Comparison of ENCODE assay signal across 8 mouse cellular contexts in genomic region chr12:85289157-85290000, GRCm38 (mm10). TPM values are rescaled to one million over a fixed set of nuclear protein-coding genes. Genes with fewer than 3 reads are reported as not detected.
DNase-seq lines count a peak whose midpoint lies in the region; ATAC-seq and TF ChIP-seq lines count a peak whose summit lies in the region.

No protein-coding gene starts in this region.

- ATAC-seq in hindbrain, embryonic 13.5 days (ENCODE audit: low FRiP score): 0 out of 2 replicates have a peak, but pooled peaks have one; percentile 2
- ATAC-seq in limb, embryonic 14.5 days (ENCODE audit: low FRiP score, low read depth): 0 out of 2 replicates have a peak, but pooled peaks have one; percentile 28
- no peak; the same call in 1 of the 2 replicates for ATAC-seq in midbrain, postnatal 0 days (ENCODE audit: low FRiP score)

- no peak overlapping the region for H3K27ac ChIP-seq in ES-Bruce4 (ENCODE audit: insufficient read depth, low read length)
- peak overlapping the region; percentile 37 for H3K27ac ChIP-seq in embryonic fibroblast, embryonic 13.5 days (ENCODE audit: insufficient read depth, low read length)
- no peak overlapping the region for H3K27ac ChIP-seq in hindbrain, embryonic 13.5 days
- H3K27ac ChIP-seq in limb, embryonic 14.5 days (replicated peaks; ENCODE audit: low read depth, low read length): peak overlapping the region; percentile 78
- H3K27ac ChIP-seq in midbrain, postnatal 0 days (ENCODE audit: low read depth, low read length): no peak overlapping the region

- peaks cover 2% of the 10 kb centered on the region; the same call in 1 of the 2 replicates for H3K9me3 ChIP-seq in ES-Bruce4 (replicated peaks; ENCODE audit: control insufficient read depth, insufficient read depth, low read length, poor library complexity, severe bottlenecking)
- peaks cover 7% of the 10 kb centered on the region for H3K9me3 ChIP-seq in hindbrain, embryonic 13.5 days
- H3K9me3 ChIP-seq in limb, embryonic 14.5 days (ENCODE audit: control insufficient read depth, low read length): peaks cover 6% of the 10 kb centered on the region
- H3K9me3 ChIP-seq in midbrain, postnatal 0 days (ENCODE audit: low read length): peaks cover 4% of the 10 kb centered on the region; the same call in 1 of the 2 replicates

- no peaks in the 10 kb centered on the region for H3K4me1 ChIP-seq in ES-Bruce4 (ENCODE audit: control insufficient read depth, insufficient read depth, low read length)
- peaks cover 3% of the 10 kb centered on the region; the same call in 1 of the 2 replicates for H3K4me1 ChIP-seq in embryonic fibroblast, embryonic 13.5 days (ENCODE audit: control insufficient read depth, insufficient read depth, low read length)
- peaks cover 12% of the 10 kb centered on the region for H3K4me1 ChIP-seq in hindbrain, embryonic 13.5 days (replicated peaks)
- peaks cover 5% of the 10 kb centered on the region; the same call in 1 of the 2 replicates for H3K4me1 ChIP-seq in limb, embryonic 14.5 days (ENCODE audit: control insufficient read depth, insufficient read depth, low read length)
- peaks cover 3% of the 10 kb centered on the region; the same call in 1 of the 2 replicates for H3K4me1 ChIP-seq in midbrain, postnatal 0 days (ENCODE audit: insufficient read depth, low read length)

- WGBS in hindbrain, embryonic 13.5 days: 66% methylated on average over 24 of the region's 24 CpGs
- WGBS in limb, embryonic 14.5 days: 36% methylated on average over 24 of the region's 24 CpGs
- WGBS in midbrain, postnatal 0 days: 64% methylated on average over 24 of the region's 24 CpGs

- H3K9ac ChIP-seq in ES-Bruce4 (ENCODE audit: low read depth, poor library complexity, severe bottlenecking): peak overlapping the region; percentile 68; the same call in 1 of the 2 replicates
- peak overlapping the region; percentile 70 for H3K9ac ChIP-seq in hindbrain, embryonic 13.5 days
- H3K9ac ChIP-seq in limb, embryonic 14.5 days (ENCODE audit: low read depth, low read length, severe bottlenecking): peak overlapping the region; percentile 58; the same call in 1 of the 2 replicates
- H3K9ac ChIP-seq in midbrain, postnatal 0 days (replicated peaks; ENCODE audit: low read length, poor library complexity, severe bottlenecking): peak overlapping the region; percentile 60; the same call in 1 of the 2 replicates

- no peak for TF ChIP-seq CTCF in ES-Bruce4 (IDR thresholded peaks at IDR 0.05; ENCODE audit: low read depth, low read length)
- TF ChIP-seq CTCF in embryonic fibroblast, embryonic 13.5 days (IDR thresholded peaks at IDR 0.05; ENCODE audit: borderline replicate concordance, insufficient read depth, low read length): no peak
- TF ChIP-seq CTCF in midbrain, postnatal 0 days (IDR thresholded peaks at IDR 0.05): no peak

- DNase-seq in limb, embryonic 14.5 days (ENCODE audit: low spot score): peak; percentile 71
- no peak for DNase-seq in midbrain, postnatal 0 days (ENCODE audit: low spot score)
- DNase-seq in embryo, embryonic 11 days: no peak
- DNase-seq in cerebellum, postnatal 36 days: no peak
- no peak for DNase-seq in adrenal gland, adult 18-20 months (ENCODE audit: low spot score in 2 of 2)

- peak overlapping the region; percentile 79 for H3K4me2 ChIP-seq in hindbrain, embryonic 13.5 days
- peak overlapping the region; percentile 61 for H3K4me2 ChIP-seq in limb, embryonic 14.5 days (replicated peaks; ENCODE audit: low read depth, low read length, severe bottlenecking)
- H3K4me2 ChIP-seq in midbrain, postnatal 0 days (ENCODE audit: low read depth, low read length, poor library complexity, severe bottlenecking): peak overlapping the region; percentile 90

- TF ChIP-seq POLR2A in ES-Bruce4 (IDR thresholded peaks at IDR 0.05; ENCODE audit: insufficient read depth, low read length): no peak
- TF ChIP-seq POLR2A in embryonic fibroblast, embryonic 13.5 days (IDR thresholded peaks at IDR 0.05; ENCODE audit: low read depth, low read length): no peak
- TF ChIP-seq POLR2A in limb, embryonic 14.5 days (IDR thresholded peaks at IDR 0.05; ENCODE audit: borderline replicate concordance, extremely low read depth, insufficient read depth, insufficient read length): no peak

- TF ChIP-seq EP300 in ES-Bruce4 (IDR thresholded peaks at IDR 0.05; ENCODE audit: insufficient read depth, low read depth, low read length): no peak

- H3K4me3 ChIP-seq in ES-Bruce4 (ENCODE audit: low read depth, low read length): no peak overlapping the region
- H3K4me3 ChIP-seq in embryonic fibroblast, embryonic 13.5 days (ENCODE audit: insufficient read depth, low read length): peak overlapping the region; percentile 43; the same call in 1 of the 2 replicates
- peak overlapping the region; percentile 48 for H3K4me3 ChIP-seq in hindbrain, embryonic 13.5 days
- H3K4me3 ChIP-seq in limb, embryonic 14.5 days (replicated peaks; ENCODE audit: low read length): peak overlapping the region; percentile 41
- H3K4me3 ChIP-seq in midbrain, postnatal 0 days (ENCODE audit: low read depth, low read length): peak overlapping the region; percentile 50

- no peaks in the 10 kb centered on the region for H3K27me3 ChIP-seq in ES-Bruce4 (ENCODE audit: control insufficient read depth, insufficient read depth, low read length, poor library complexity, severe bottlenecking)
- peaks cover 14% of the 10 kb centered on the region for H3K27me3 ChIP-seq in hindbrain, embryonic 13.5 days
- H3K27me3 ChIP-seq in limb, embryonic 14.5 days (ENCODE audit: control insufficient read depth, insufficient read depth, low read length): no peaks in the 10 kb centered on the region
- H3K27me3 ChIP-seq in midbrain, postnatal 0 days (ENCODE audit: insufficient read depth, low read length): no peaks in the 10 kb centered on the region

- H3K36me3 ChIP-seq in ES-Bruce4 (ENCODE audit: control insufficient read depth, insufficient read depth, low read length, poor library complexity, severe bottlenecking): no peaks in the 10 kb centered on the region
- no peaks in the 10 kb centered on the region for H3K36me3 ChIP-seq in hindbrain, embryonic 13.5 days
- H3K36me3 ChIP-seq in limb, embryonic 14.5 days (ENCODE audit: control insufficient read depth, insufficient read depth, low read length): no peaks in the 10 kb centered on the region
- no peaks in the 10 kb centered on the region for H3K36me3 ChIP-seq in midbrain, postnatal 0 days (ENCODE audit: insufficient read depth, low read length)

RNA-seq across cellular contexts. Expression of gene Zc2hc1c, which starts 1.0 kb away (rescaled TPM):
- polyA plus RNA-seq in ES-Bruce4 (2011; ENCODE audit: insufficient read depth, insufficient read length, low read depth, missing spikeins): 0.84 and 0.88 TPM in 2 replicates
- polyA plus RNA-seq in embryonic fibroblast, embryonic 13.5 days (2011; ENCODE audit: insufficient read length, low read depth, missing spikeins): 0.32 and 0.53 TPM in 2 replicates
- 1.2 and 1.5 TPM in 2 replicates for polyA plus RNA-seq in hindbrain, embryonic 13.5 days (2015; fragmentation: Nextera tagmentation; extraction: Ambion mirVana)
- 0.65 and 0.75 TPM in 2 replicates for polyA plus RNA-seq in limb, embryonic 14.5 days (2012; rRNA removed)
- polyA plus RNA-seq in limb, embryonic 14.5 days (2014; fragmentation: Nextera tagmentation; extraction: Ambion mirVana): 1.5 and 1.6 TPM in 2 replicates
- total RNA-seq in midbrain, postnatal 0 days (2014; rRNA removed): 1.5 and 1.7 TPM in 2 replicates
- 1.7 and 1.8 TPM in 2 replicates for polyA plus RNA-seq in midbrain, postnatal 0 days (2015; fragmentation: Nextera tagmentation; extraction: Ambion mirVana)
- 1 to 10 TPM; 1.8 to 2.1 TPM for total RNA-seq in adrenal gland, adult 18-20 months (2021)

RNA-seq across cellular contexts. Expression of gene Acyp1, which starts 1.1 kb away (rescaled TPM):
- polyA plus RNA-seq in ES-Bruce4 (2011; ENCODE audit: insufficient read depth, insufficient read length, low read depth, missing spikeins): 47.1 and 53.7 TPM in 2 replicates
- 16.4 and 17.7 TPM in 2 replicates for polyA plus RNA-seq in embryonic fibroblast, embryonic 13.5 days (2011; ENCODE audit: insufficient read length, low read depth, missing spikeins)
- polyA plus RNA-seq in hindbrain, embryonic 13.5 days (2015; fragmentation: Nextera tagmentation; extraction: Ambion mirVana): 65.8 and 72.4 TPM in 2 replicates
- polyA plus RNA-seq in limb, embryonic 14.5 days (2012; rRNA removed): 20.2 and 32.3 TPM in 2 replicates
- 40.6 and 45.3 TPM in 2 replicates for polyA plus RNA-seq in limb, embryonic 14.5 days (2014; fragmentation: Nextera tagmentation; extraction: Ambion mirVana)
- total RNA-seq in midbrain, postnatal 0 days (2014; rRNA removed): 23.2 and 25.4 TPM in 2 replicates
- polyA plus RNA-seq in midbrain, postnatal 0 days (2015; fragmentation: Nextera tagmentation; extraction: Ambion mirVana): 40.3 and 41.8 TPM in 2 replicates
- total RNA-seq in adrenal gland, adult 18-20 months (2021): 10 to 100 TPM; 30.1 to 37.4 TPM

RNA-seq across cellular contexts. Expression of gene Mlh3, which starts 19.0 kb away (rescaled TPM):
- polyA plus RNA-seq in ES-Bruce4 (2011; ENCODE audit: insufficient read depth, insufficient read length, low read depth, missing spikeins): 13.1 and 15.7 TPM in 2 replicates
- 13.4 and 14.4 TPM in 2 replicates for polyA plus RNA-seq in embryonic fibroblast, embryonic 13.5 days (2011; ENCODE audit: insufficient read length, low read depth, missing spikeins)
- 9.2 and 9.8 TPM in 2 replicates for polyA plus RNA-seq in hindbrain, embryonic 13.5 days (2015; fragmentation: Nextera tagmentation; extraction: Ambion mirVana)
- 11.3 and 12.3 TPM in 2 replicates for polyA plus RNA-seq in limb, embryonic 14.5 days (2012; rRNA removed)
- 8.6 and 9.3 TPM in 2 replicates for polyA plus RNA-seq in limb, embryonic 14.5 days (2014; fragmentation: Nextera tagmentation; extraction: Ambion mirVana)
- total RNA-seq in midbrain, postnatal 0 days (2014; rRNA removed): 7.2 and 9.9 TPM in 2 replicates
- 4.7 and 5.0 TPM in 2 replicates for polyA plus RNA-seq in midbrain, postnatal 0 days (2015; fragmentation: Nextera tagmentation; extraction: Ambion mirVana)
- 1 to 10 TPM; 8.0 to 9.2 TPM for total RNA-seq in adrenal gland, adult 18-20 months (2021)

RNA-seq across cellular contexts. Expression of gene Nek9, which starts 49.8 kb away (rescaled TPM):
- 42.3 and 43.2 TPM in 2 replicates for polyA plus RNA-seq in ES-Bruce4 (2011; ENCODE audit: insufficient read depth, insufficient read length, low read depth, missing spikeins)
- 59.0 and 65.8 TPM in 2 replicates for polyA plus RNA-seq in embryonic fibroblast, embryonic 13.5 days (2011; ENCODE audit: insufficient read length, low read depth, missing spikeins)
- 12.8 and 13.7 TPM in 2 replicates for polyA plus RNA-seq in hindbrain, embryonic 13.5 days (2015; fragmentation: Nextera tagmentation; extraction: Ambion mirVana)
- 47.4 and 49.0 TPM in 2 replicates for polyA plus RNA-seq in limb, embryonic 14.5 days (2012; rRNA removed)
- 22.0 and 22.2 TPM in 2 replicates for polyA plus RNA-seq in limb, embryonic 14.5 days (2014; fragmentation: Nextera tagmentation; extraction: Ambion mirVana)
- 16.5 and 22.8 TPM in 2 replicates for total RNA-seq in midbrain, postnatal 0 days (2014; rRNA removed)
- 7.1 and 7.5 TPM in 2 replicates for polyA plus RNA-seq in midbrain, postnatal 0 days (2015; fragmentation: Nextera tagmentation; extraction: Ambion mirVana)
- total RNA-seq in adrenal gland, adult 18-20 months (2021): 10 to 100 TPM; 90.7 to 95.5 TPM

Comparison
In these comparisons a context has a peak if more than half of its experiments do, and no peak if none do; other contexts are left out.
1. H3K27ac ChIP-seq: peak in embryonic fibroblast, embryonic 13.5 days (single experiment) and limb, embryonic 14.5 days (single experiment); none in ES-Bruce4 (single experiment), hindbrain, embryonic 13.5 days (single experiment) and midbrain, postnatal 0 days (single experiment).
2. Peak in every context shown above with its lines, with median percentiles within 50 percentile points of each other: H3K9ac ChIP-seq and H3K4me2 ChIP-seq.